Mouse (Mus musculus) c-Kit-negative CD71-positive TER-119-positive erythroid progenitor cells, embryonic 14.5 days (primary cell): ENCODE results near the gene Dmtf1.
"Not testable (repeated sequence)": the region's sequence is repeated elsewhere in the genome, so short reads cannot be mapped to it uniquely, and the experiment has no call there.

ENCODE experiments used
- DNase-seq: peaks from one replicate; pipeline ENCODE4 v3.0.0-alpha.2; 2013; ENCODE audit warnings: low read depth, low spot score

The Dmtf1 gene

DNA sequence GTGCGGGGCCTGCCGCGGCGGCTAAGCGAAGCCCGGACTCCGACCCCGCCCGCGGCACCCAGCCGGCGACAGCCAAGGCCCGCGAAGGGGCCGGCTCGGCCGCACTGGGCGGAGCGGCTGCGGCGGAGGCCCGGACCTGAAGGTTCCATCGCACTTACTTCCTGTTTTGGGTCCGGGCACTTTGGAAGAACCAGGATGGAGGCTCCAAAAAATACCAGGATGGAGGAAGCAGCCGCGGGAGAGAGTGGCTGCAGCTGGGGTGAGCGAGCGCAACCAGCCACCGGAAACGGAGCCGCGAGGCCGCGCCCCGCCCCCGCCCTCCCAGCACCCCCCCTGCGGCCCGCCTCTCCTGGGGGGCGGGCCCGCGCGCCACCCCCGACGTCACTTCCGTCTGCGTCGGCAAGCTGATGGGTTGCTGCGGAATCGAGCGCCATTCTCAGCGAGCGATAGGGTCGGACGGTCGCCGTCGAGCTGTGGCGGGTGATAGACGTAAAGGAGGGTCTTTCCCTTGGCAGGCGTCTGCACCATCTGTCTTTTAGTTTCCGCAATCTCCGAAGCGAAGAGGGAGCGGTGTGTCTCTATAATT lies at the start of gene Dmtf1:
Gene Dmtf1, minus strand, starts transcription at position 321 of the 586 bp plus-strand sequence.
- DNase-seq = peak; percentile 80

DNA sequence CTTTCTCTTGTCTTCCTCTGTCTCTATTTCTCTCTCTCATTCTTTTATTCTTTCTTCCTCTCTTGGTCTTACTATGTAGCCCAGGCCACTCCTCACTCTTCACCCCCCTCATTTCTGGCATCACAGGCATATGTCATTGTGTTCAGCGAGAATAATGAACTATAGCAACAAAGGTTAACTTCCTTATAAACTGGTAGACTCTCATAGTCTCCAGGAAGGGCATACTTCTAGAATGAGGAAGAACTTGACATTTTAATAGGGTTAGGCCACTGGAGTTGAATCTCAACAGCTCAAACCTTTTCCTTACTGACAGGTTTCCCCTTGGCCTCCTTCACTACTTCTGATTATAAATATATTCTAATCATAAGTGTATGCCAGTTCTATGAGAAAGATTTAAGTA lies 24.9 kb upstream of the Dmtf1 start:
- DNase-seq = no peak

DNA sequence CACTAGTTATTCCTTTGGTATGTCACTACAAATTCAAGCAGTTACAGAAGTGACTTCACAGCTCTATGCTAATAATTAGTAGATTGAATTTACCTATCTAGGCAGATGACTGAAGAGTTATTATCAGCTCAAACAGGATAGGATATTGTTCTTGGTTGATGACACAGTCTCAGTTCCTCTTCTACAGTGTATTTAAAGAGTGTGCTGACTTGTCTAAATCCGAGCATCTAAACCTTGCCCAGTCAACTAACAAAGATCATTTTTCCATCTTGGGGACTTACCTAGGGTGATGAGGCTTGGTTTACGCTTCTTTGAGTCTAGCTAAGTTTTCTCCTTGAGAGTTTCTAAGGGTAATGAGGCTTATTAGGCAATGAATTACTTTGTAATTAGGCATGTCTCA lies 11.7 kb upstream of the Dmtf1 start:
- no peak for DNase-seq

DNA sequence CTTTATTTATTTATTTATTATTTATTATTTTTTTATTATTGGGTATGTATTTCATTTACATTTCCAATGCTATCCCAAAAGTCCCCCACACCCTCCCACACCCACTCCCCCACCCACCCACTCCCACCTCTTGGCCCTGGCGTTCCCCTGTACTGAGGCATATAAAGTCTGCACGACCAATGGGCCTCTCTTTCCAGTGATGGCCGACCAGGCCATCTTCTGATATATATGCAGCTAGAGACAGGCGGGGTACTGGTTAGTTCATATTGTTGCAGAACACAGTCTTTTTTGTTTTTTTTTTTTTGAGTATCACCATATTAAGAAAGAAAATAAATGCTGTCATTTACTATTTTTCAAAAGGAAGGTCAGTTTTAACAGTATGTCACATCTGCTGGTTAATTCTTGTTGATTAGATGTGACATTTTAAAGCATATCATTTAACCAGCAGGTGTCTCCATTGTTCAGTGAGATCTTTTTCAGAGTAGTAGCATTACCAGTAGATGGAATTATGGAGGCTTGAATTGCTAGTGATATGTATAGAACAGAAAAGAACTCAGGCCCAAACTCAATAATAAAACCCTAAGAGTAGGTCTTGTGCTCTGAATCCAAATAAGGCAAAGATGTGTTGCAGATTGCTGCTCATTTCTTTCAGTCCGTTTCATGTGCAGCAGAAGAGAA lies 7.9 kb upstream of the Dmtf1 start:
- not testable (repeated sequence) for DNase-seq

DNA sequence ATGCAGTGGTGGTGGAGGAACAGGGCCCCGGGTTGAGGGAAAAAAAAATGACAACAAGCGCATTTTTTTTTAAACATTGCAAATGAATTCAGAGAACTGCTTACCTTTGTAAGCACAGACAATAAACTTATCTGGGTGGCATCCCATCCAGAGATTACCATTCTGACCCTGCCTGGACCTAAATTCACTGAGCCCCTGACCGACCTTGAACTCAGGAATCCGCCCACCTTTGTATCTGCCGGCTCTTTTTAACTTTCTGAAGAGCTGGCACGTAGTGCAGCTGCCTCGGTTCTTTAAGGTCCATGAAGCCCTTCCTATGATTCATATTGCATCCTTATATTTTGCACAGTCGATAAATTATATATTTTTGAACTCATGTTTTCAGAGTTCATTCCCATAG lies 4.8 kb upstream of the Dmtf1 start:
- DNase-seq = no peak

DNA sequence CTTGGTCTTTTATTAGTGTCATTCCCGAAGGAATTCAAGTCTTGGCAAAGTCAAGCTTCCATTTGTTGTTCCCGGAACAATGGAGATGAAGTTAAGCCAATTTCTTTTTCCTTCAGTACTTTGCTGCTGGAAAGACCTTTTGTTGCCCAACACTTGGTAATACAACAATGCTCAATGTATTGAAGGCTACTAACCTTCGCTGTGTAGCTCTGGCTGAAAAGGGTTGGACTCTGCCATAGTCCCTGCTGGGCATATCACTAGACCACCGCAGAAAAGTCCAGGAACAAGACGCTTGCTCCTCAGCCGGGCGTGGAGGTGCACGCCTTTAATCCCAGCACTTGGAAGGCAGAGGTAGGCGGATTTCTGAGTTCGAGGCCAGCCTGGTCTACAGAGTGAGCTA lies 3.6 kb upstream of the Dmtf1 start:
- DNase-seq = not testable (repeated sequence)

DNA sequence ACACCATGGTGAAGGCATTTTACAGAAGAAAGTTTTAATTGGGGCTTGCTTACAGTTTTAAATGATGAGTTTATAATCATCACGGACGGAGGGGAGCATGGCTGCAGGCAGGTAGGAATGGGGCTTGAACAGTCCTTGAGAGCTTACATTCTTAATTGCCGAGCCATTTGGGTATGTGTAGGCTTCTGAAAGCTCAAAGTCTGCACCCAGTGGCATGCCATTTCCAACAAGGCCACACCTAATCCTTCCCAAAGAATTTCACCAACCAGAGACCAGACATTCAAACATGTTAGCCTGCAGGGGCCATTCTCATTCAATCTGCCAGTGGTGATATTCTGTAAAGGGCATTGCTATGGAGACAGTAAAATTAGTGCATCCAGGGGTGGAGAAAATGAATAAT lies 1.8 kb upstream of the Dmtf1 start:
- no peak for DNase-seq

DNA sequence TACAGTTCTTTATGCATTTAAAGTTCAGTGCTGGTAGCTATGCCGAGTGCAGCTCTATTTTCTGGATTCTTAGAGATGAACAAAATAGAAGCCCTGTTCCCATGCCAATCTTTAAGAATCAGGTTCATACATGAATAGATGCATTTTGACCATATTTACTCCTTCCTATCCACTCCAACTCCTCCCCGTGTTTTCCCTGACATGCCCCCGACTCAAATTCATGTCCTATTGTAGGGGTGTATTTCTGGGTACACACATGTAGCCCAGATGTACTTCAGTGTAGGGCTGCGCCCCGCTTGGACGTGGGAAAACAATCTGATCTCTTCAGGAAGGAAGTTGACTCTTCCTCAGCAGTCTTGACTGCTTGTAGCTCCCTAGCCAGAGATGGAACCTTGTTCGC lies 512 bp upstream of the Dmtf1 start:
- DNase-seq = peak; percentile 3

DNA sequence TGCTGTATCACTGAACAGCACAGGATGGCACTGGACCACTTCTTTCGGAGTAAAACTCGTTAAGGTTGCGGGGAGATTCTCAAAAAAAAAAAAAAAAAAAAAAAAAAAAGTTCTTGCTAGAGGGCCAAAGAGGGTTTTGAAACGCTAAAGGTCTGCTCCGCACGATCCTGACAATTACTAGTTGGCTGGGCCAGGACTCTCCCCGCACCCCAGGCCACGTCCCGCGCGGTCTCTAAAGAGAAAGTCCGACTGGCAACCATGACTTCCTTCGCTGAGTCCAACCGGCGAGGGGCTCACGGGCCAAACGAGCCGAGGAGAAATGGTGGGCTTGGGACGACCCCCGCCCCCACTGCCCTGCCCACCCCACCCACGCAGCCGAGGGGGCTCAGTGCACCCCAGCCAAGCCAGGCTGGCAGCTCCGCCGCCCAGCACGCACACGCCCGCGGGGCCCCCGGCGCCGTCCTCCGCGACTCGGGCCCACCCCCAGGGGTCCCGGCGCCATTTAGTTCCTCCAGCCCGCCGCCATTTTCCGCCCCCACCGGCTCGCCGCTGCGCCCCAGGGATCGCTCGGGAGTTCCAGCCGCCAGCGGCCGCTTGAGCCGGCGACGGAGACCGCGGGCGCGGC lies 633 bp downstream of the Dmtf1 start:
- DNase-seq = peak; percentile 15

DNA sequence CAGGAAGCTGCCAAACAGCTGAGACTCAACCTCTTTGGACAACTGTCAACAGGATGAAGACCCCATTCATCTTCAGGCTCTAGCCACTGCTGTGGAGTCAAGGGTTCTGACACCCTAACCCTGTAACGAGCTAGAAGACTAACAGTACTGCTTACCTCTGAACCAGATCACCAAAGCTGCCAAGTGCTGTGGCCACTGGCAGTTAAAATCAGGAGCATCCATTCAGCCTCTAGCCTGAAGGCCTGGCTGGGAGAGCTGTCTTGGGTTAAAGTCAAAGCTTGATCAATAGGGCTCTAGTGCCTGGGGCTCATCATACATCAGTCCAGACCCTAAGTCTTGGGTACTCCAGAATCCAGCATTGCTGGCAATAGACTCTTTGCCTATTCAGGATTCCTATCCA lies 4.2 kb downstream of the Dmtf1 start:
- DNase-seq = no peak

DNA sequence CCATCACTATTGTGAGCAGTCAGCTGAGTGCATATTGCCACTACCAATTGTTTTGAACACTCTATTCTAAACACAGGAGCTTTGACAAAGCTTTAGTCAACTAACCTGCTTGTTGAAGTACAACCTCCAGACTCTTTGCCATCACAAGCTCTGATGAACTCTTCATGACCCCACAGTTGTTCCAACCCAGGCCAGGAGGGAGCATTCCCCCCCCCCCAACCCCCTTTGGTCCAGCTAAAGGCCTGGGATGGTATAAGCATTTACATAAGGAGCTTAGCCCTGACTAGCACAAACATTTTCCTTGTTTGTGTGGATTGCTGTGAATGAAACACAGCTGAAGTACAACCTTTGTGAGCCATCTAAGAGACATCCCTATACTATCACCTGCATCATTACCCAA lies 4.8 kb downstream of the Dmtf1 start:
- no peak for DNase-seq

DNA sequence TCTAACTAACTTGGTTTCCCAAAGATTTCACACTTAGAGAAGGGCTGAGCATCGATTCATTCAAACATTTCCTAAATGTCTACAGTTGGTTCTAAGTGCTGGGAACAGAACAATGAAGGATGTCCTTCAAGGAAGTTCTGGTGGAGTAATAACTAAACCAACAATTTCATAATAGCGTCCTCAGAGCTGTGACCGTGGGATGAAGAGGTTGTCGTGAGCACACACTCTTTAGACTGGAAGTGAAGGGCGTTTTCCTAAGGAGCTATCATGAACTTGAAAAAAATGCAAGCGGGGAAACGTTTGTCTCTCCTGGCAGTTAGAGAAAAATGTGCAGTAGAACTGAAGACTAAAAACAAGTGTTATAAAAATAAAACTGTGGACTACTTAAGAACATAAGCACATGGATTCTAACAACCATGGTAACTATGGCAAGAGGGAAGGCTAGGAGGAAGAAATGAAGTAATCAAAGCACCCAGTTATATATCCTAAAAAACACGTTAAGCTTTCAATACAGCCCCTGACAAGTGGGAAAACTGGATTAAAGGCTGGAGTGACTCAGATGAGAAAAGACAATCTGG lies 12.2 kb downstream of the Dmtf1 start:
- DNase-seq = no peak

DNA sequence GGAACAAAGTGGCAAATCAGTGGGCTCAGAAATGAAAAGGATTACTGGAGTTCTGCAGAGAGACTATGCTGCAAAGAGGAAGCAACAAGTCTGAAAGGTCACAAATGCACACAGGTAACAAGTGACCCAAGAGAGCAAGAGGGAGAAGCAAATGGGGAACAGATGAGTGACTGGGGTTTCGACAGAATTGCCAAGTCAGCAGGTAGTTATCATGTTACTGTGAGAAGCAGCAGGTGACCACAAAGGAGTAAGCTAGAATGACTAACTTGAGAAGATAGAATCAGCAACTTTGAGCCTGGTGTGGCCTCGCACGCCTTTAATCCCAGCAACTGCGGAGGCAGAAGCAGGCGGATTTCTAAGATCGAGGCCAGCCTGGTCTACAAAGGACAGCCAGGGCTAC lies 19.2 kb downstream of the Dmtf1 start:
- DNase-seq = no peak

DNA sequence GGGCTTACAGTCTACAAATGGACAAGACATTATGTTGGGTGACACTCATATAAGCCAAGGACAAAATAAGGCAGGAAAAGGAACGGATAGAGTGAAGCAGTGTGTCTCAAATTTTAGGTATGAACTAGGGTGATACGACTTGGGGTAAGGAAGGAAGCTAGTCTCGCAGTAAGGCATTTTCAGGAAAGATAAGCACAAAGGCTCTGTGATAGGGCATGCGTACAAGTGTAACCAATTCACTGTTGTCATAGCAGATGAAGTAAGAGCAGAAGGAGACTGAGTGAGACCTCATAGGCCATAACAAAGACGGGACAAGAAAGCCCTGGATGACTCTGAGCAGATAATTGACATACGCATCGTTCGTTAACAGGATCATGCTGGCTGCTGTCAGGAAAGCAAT lies 20.9 kb downstream of the Dmtf1 start:
- no peak for DNase-seq

DNA sequence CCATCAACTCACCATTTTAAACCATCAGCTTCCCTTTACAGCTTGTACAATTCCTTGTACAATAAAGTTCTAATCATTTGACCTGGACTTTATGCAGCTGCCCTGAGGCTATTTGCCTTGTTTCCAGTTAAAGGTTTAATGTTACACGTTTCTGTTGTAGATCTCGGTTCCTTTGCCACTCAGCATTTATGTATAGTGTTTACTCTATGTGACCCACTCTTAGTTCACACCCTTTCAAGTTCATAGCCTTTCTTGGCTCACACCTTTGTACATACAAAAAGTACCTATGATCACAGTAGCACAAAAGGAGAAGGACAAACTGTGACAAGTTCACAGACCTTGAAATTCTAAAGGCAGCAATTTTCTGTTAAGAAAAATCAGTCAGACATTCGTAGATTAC lies 26.0 kb downstream of the Dmtf1 start:
- no peak for DNase-seq

DNA sequence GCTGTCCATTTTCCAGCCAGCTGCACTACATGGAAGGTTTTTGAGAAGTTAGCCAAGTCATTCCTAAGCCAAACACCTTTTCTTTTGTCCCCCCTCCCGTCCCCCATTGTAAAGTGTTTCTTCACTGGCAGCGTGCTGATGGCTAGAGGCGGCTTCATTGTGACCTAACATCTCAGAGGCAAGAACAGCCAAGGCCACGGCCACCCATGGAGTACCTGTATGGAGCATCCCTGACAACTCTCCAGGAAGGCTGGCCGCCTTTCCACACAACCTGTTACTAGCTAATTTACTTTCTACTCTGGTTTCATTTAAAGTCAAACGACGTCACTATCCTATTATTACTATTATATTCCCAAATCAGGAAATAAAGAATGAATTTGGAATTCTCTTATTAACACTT lies 29.8 kb downstream of the Dmtf1 start:
- DNase-seq = no peak

DNA sequence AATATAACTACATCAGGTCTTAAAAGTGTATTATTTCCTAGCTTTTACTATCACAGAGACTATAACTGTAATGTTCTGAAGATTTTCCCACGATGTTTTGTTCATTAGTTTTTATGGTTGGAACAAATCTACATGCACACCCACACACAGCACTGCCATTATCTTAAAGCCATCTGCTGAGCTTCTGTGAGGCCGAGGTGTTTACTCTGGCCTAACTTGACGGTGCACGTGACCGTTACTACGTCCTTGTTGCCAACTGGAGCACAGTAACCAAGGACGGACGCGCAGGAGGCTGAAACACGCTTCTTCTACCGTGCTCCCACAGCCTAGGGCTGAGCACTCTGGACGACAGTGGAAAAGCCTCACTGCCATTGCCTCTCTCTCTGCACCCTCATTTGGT lies 33.0 kb downstream of the Dmtf1 start:
- no peak for DNase-seq

DNA sequence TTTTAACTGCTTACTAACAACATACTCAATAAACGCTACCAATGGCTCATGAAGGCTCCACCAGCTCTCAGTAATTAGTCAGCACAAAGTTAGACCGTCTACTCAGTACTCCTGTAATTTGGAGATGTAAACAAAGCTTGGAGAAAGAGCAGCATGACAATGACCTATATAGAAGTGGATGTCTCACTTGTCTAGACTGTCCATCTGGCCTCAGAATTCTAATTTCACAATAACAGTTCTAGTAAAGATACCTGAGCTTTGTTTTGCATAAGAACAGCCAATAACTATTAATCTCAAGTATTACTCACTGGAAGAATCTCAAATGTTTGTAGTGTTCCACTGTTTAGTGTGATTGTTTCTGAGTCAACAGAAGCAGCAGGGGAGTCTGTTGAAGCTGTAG lies 37.4 kb downstream of the Dmtf1 start:
- no peak for DNase-seq

DNA sequence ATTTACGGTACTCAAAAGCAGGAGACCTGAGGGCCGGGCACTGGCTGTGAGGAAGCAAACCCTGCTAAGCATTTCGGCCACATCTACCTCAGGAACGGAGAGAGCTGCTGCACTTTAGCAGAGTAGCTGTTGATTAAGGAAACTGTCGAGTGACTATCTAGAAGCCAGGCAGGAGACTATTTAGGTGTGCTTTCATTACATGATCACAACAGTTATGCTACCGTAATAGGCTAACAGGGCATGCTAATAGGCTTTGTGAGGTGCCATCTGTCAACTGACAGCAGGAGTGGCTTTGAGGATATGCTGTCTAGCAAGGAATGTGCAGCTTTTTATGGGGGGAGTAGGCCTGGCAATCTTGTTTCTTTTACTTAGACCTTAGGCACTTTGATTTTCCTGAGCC lies 47.4 kb downstream of the Dmtf1 start:
- DNase-seq = no peak

DNA sequence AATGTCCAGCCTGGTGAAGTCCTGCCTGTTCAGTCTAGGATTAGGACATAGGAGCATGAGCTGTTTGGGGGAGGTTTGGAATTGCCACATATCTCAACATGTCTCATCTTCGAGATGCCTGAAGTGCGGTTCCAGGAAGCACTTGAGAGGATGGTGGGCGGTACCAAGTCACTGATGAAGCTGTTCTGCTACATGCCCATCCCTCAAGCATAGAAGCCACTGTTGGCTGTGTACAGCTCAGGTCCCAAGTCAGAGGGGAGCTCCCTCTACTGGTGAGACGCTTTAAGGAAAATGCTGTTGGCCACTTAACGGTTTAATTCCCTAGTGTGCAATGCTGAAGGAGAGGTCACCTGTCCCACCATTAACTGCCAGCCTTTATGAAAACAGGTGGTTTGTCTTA lies 49.8 kb downstream of the Dmtf1 start:
- no peak for DNase-seq

DNA sequence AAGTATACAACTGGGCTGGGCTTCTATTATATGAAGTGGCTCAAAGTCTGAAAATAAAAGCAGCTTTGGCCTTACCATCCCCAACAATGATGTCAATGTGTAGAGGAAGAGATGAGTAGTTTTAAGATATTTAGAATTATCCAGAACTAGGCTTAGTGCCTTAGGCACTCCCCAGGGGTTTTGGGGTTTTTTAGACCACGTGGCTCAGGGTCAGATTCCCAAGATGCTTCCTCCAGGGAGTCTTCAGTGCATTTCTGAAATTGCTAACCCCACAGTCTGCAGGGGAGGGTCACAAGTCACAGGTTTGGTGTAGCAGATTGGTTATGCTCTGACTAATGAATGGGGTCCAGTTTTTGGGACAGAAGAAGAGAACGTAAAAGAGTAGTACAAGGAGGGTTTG lies 50.3 kb downstream of the Dmtf1 start:
- no peak for DNase-seq

DNA sequence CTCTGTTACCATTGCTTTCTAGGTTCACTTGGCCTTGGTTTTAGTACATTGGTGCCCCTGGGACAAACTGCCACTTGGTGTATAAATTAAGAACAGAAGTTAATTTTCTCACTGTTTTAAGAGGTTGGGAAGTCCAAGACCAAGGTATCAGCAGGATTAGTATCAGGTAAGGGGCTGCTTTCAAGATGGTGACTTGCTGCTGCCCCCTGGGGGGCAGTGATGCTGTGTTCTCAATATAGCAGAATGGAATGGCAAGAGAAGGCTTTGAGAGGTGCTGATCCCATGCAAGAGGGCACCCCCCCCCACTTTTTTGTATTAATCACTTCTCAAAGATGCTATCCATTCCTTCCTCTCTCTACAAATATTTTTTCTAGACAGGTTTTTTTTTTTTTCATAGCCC lies 52.0 kb downstream of the Dmtf1 start:
- DNase-seq = no peak

DNA sequence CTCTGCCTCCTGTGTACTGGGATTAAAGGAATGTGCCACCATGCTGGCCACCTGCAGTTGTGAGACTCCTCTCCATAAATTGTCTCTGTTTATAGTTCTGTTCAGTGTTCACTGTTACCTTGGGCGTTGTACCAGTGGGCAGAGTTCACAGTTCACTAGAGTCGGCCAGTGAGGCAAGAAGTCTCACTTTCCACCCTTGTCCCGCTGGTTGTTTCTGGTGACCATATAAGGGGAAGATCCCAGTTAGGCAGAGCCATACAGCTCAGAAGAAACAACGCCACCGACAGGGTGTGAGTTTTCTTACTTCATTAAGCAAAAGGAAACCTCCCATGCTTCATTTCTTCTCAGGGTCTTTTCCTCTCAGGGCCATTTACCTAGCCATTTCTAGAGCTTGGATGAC lies 53.1 kb downstream of the Dmtf1 start:
- DNase-seq = no peak
